Mouse (Mus musculus) lung, postnatal 0 days (tissue): ENCODE measurements at regions not wholly inside any gene's neighbourhood (a gene's known extent, or its start where the extent isn't known, plus 50 kb on each side); places are given as distances from the start of the nearest gene placed in this dataset.

ENCODE experiments used
- CTCF ChIP-seq: IDR thresholded peaks from 2 replicates; pipeline ENCODE4 v1.5.1; 2016; ENCODE audit warnings: antibody characterized with exemption, mild to moderate bottlenecking
- EP300 ChIP-seq: IDR thresholded peaks from 2 replicates; pipeline ENCODE4 v1.6.1; 2016; ENCODE audit warnings: antibody characterized with exemption, mild to moderate bottlenecking, control low read depth

DNA sequence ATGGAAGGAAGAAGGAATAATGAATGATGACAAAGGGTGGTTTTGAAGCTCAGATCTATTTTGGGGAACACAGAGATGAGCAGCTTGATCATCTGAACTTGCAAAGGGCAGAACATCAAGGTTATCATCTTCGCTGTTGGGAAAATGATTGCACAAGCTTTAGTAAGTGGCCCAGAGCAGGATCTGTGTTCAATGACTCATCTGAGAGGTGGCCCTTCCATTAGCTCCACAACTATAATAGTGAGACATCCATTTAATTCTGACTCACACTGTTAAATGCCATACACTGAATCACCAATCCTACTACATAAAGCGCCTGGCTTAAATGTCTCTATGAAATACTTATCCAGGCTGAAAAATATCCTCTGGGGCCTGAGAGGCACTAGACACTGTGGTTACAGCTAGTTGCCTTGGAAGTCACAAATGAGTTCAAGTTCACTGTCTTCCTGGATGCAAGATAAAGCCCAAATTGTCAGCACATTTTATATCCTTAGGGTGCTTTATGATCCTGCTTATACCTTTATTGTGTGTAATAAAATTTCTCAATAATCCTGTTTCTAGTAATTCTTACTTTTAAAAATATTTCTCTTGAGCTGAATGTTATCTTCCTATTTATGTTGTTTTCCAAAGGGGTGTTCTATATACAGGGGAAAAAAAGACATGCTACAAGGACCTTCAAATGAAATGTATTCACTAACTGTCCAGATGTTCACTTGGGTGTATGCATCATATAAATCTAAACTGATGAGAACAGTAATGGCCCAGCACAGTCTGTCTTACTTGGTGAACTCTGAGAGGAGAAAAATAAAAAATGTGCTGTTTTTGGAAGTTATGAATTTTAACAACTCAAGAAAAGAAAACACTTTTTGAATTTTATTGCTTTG, 687.9 kb upstream of the Cited2 start:
- TF ChIP-seq CTCF: no peak
- TF ChIP-seq EP300: no peak
